Mouse (Mus musculus) ES-E14 (cell line): ENCODE measurements around the gene Krtap28-13. TPM values are rescaled to one million over a fixed set of nuclear protein-coding genes. Genes with fewer than 3 reads are reported as not detected.
A peak's percentile ranks its signal among the peaks of the same experiment; 100 is the strongest.

Experiments
- DNase-seq: peaks from one replicate; pipeline ENCODE4 v3.0.0-alpha.2; 2013; ENCODE audit warnings: low read depth, low spot score
- H3K27ac ChIP-seq: 2 replicates; pipeline ENCODE4 v1.5.1; 2012; ENCODE audit warnings: low read depth, mild to moderate bottlenecking, low read length, moderate library complexity, mixed read lengths; ENCODE audit not compliant: poor library complexity, insufficient read depth, severe bottlenecking
- H3K36me3 ChIP-seq: 2 replicates; pipeline ENCODE4 v1.6.1; 2012; ENCODE audit warnings: mild to moderate bottlenecking, low read length, moderate library complexity, mixed read lengths; ENCODE audit not compliant: control insufficient read depth, poor library complexity, insufficient read depth, severe bottlenecking
- H3K4me1 ChIP-seq, 2 experiments: fragments of 150-350 bp in 1 of 2; sonication (generic) in 1 of 2; 2 replicates each; pipeline ENCODE4 v1.6.1; 2012; ENCODE audit warnings: low read length in 2 of 2, mild to moderate bottlenecking in 1 of 2, mixed read lengths in 1 of 2; ENCODE audit not compliant: control insufficient read depth in 2 of 2, insufficient read depth in 2 of 2, poor library complexity in 1 of 2
- H3K4me3 ChIP-seq, 2 experiments: fragments of 150-350 bp in 1 of 2; sonication (generic) in 1 of 2; 2 replicates each; pipeline ENCODE4 v1.5.1; 2012; ENCODE audit warnings: low read length in 2 of 2, low read depth in 1 of 2, mild to moderate bottlenecking in 1 of 2, mixed read lengths in 1 of 2; ENCODE audit not compliant: insufficient read depth in 1 of 2, poor library complexity in 1 of 2, severe bottlenecking in 1 of 2
- H3K9ac ChIP-seq: 2 replicates; pipeline ENCODE4 v1.6.1; 2012; ENCODE audit warnings: low read depth, mild to moderate bottlenecking, low read length, mixed read lengths; ENCODE audit not compliant: poor library complexity, insufficient read depth, severe bottlenecking
- H3K9me3 ChIP-seq: fragments of 150-350 bp; sonication (generic); 2 replicates; pipeline ENCODE4 v1.6.1; 2012; ENCODE audit warnings: low read depth, mild to moderate bottlenecking, low read length; ENCODE audit not compliant: control insufficient read depth, insufficient read depth
- CHD2 ChIP-seq: IDR thresholded peaks from 2 replicates; pipeline ENCODE4 v1.6.1; 2014; ENCODE audit warnings: mild to moderate bottlenecking, low read depth, low read length, inconsistent platforms
- HCFC1 ChIP-seq: IDR thresholded peaks from 2 replicates; pipeline ENCODE4 v1.6.1; 2012; ENCODE audit warnings: low read length, inconsistent platforms, borderline replicate concordance; ENCODE audit not compliant: insufficient read depth
- MAFK ChIP-seq: IDR thresholded peaks from 2 replicates; pipeline ENCODE4 v1.6.1; 2014; ENCODE audit warnings: mild to moderate bottlenecking, low read depth, low read length, inconsistent platforms; ENCODE audit not compliant: insufficient read depth
- ZC3H11A ChIP-seq: IDR thresholded peaks from 2 replicates; pipeline ENCODE4 v1.6.1; 2012; ENCODE audit warnings: low read depth, mild to moderate bottlenecking, inconsistent platforms, low read length, borderline replicate concordance
- ZNF384 ChIP-seq: IDR thresholded peaks from 2 replicates; pipeline ENCODE4 v1.6.1; 2012; ENCODE audit warnings: low read depth, low read length, inconsistent platforms
- in situ Hi-C, 2 experiments: fragments of 600-800 bp; cut with MboI; formaldehyde crosslinking; loops; one replicate each; pipeline ENCODE4 v1.15.1; 2025; ENCODE audit warnings: low sequenced_read_pairs in 2 of 2, inconsistent platforms in 1 of 2; ENCODE audit not compliant: unreplicated experiment in 2 of 2
- total RNA-seq: library from RNA; depleted of rRNA; stranded (reverse); fragments of 300-350 nt; gene quantifications from 2 replicates; pipeline ENCODE4 v1.2.3, GENCODE M21; 2012

Gene Krtap28-13
- total RNA-seq, 1 experiment: not detected

GRCm38 (mm10) chr1:83076190-83076917 lies 15.6 kb downstream of the Krtap28-13 start:
- peak; percentile 70; the same call in 1 of the 2 replicates for TF ChIP-seq ZC3H11A
- TF ChIP-seq ZNF384: no peak
- TF ChIP-seq CHD2: no peak
- TF ChIP-seq MAFK: no peak
- H3K4me3 ChIP-seq: no peak overlapping the region
- in situ Hi-C loops: no loop called here
- H3K27ac ChIP-seq: no peak overlapping the region
- peak; percentile 59 for DNase-seq
- no peak overlapping the region for H3K9ac ChIP-seq
- H3K36me3 ChIP-seq: no peaks in the 10 kb centered on the region
- no peaks in the 10 kb centered on the region for H3K9me3 ChIP-seq
- H3K4me1 ChIP-seq: no peaks in the 10 kb centered on the region

GRCm38 (mm10) chr1:83077016-83077415 lies 16.3 kb downstream of the Krtap28-13 start:
- DNase-seq: no peak
- Histone ChIP-seq H3K4me1 (no peaks in the 10 kb centered on the region), H3K36me3 (no peaks in the 10 kb centered on the region), H3K4me3 (no peak overlapping the region), H3K9ac (no peak overlapping the region), H3K9me3 (no peaks in the 10 kb centered on the region), H3K27ac (no peak overlapping the region)
- TF ChIP-seq ZC3H11A: no peak
- in situ Hi-C loops: no loop called here

DNA sequence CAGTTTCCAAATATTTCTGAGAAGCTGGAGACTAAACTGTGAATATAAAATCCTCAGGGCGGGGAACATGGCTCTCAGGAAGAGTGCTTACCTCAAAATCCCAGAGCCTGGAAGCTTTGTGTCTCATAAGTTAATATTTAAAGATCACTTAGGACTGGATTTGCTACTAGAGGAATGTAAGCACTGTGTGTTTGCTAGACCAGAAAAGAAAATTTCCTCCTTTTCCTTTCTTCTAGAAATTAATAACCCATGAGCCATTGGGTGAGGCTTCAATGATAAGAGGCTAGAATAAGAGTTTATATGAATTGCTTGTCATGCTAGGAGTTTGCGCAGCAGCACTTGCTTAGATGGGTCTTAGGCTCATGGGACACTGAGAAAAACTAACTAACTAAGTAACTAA lies 24.1 kb downstream of the Krtap28-13 start:
- H3K9me3 ChIP-seq: no peaks in the 10 kb centered on the region
- DNase-seq: no peak
- H3K4me3 ChIP-seq: no peak overlapping the region
- H3K27ac ChIP-seq: no peak overlapping the region
- no peaks in the 10 kb centered on the region for H3K4me1 ChIP-seq
- in situ Hi-C loops: no loop called here
- no peak overlapping the region for H3K9ac ChIP-seq
- no peaks in the 10 kb centered on the region for H3K36me3 ChIP-seq
- TF ChIP-seq MAFK (no peak), CHD2 (no peak), HCFC1 (no peak), ZNF384 (no peak), ZC3H11A (no peak)

GRCm38 (mm10) chr1:83091268-83091667 lies 30.5 kb downstream of the Krtap28-13 start:
- Histone ChIP-seq H3K9me3 (no peaks in the 10 kb centered on the region), H3K4me3 (no peak overlapping the region), H3K9ac (no peak overlapping the region), H3K36me3 (no peaks in the 10 kb centered on the region), H3K4me1 (no peaks in the 10 kb centered on the region), H3K27ac (no peak overlapping the region)
- DNase-seq: no peak
- TF ChIP-seq MAFK (no peak), ZNF384 (no peak), HCFC1 (no peak), ZC3H11A (no peak), CHD2 (no peak)
- in situ Hi-C loops: no loop called here

- no peaks in the 10 kb centered on the region for H3K36me3 ChIP-seq
- no peak overlapping the region for H3K4me3 ChIP-seq
- H3K4me1 ChIP-seq: no peaks in the 10 kb centered on the region
- no peak overlapping the region for H3K27ac ChIP-seq
- DNase-seq: no peak
- TF ChIP-seq MAFK (no peak), ZNF384 (no peak), CHD2 (no peak), HCFC1 (no peak), ZC3H11A (no peak)
- in situ Hi-C loops: no loop called here
- no peaks in the 10 kb centered on the region for H3K9me3 ChIP-seq
- no peak overlapping the region for H3K9ac ChIP-seq
Measured at GRCm38 (mm10) chr1:83096935-83097334, 36.2 kb downstream of the Krtap28-13 start.
